8 mouse cellular contexts compared by ENCODE assay signal in the genomic region with DNA sequence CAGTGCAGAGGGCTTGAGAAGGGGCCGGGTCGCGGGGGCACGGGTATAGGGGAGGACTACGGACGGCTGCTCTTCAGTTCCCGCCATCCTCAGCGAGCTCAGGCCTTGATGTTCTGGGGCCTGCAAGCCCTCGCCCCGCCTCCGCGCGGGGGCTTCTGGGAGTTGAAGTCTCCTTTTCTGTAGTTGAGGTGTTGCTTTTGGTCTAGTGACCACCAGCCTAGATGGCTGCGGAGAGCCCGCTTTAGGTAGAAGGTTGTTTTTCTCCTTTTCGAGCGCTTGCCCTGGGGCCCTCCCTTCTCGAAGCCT. TPM values are rescaled to one million over a fixed set of nuclear protein-coding genes. Genes with fewer than 3 reads are reported as not detected.
A peak's percentile ranks its signal among the peaks of the same experiment; 100 is the strongest.
DNase-seq lines count a peak whose midpoint lies in the region; ATAC-seq and TF ChIP-seq lines count a peak whose summit lies in the region.

No protein-coding gene starts in this region.

- H3K27ac ChIP-seq in embryonic facial prominence, embryonic 12.5 days: peak overlapping the region; percentile 82
- H3K27ac ChIP-seq in kidney, adult 2 months (ENCODE audit: insufficient read depth, low read depth, low read length): peak overlapping the region; percentile 72; the same call in 1 of the 2 replicates
- H3K27ac ChIP-seq in limb, embryonic 11.5 days (replicated peaks; ENCODE audit: low read depth, low read length): 0 out of 2 replicates have a peak overlapping the region, but pooled peaks have one; percentile 62
- peak overlapping the region; percentile 80 for H3K27ac ChIP-seq in midbrain, embryonic 13.5 days
- peak overlapping the region; percentile 67; the same call in 1 of the 2 replicates for H3K27ac ChIP-seq in small intestine, adult 2 months (ENCODE audit: insufficient read depth, low read depth, low read length)

- no peaks in the 10 kb centered on the region for H3K27me3 ChIP-seq in embryonic facial prominence, embryonic 12.5 days
- H3K27me3 ChIP-seq in kidney, adult 2 months (replicated peaks; ENCODE audit: control insufficient read depth, insufficient read depth, low read length): no peaks in the 10 kb centered on the region
- no peaks in the 10 kb centered on the region for H3K27me3 ChIP-seq in limb, embryonic 11.5 days (ENCODE audit: control insufficient read depth, insufficient read depth, low read length)
- peaks cover 25% of the 10 kb centered on the region for H3K27me3 ChIP-seq in midbrain, embryonic 13.5 days
- no peaks in the 10 kb centered on the region for H3K27me3 ChIP-seq in small intestine, adult 2 months (ENCODE audit: control insufficient read depth, insufficient read depth, low read length)

- H3K4me3 ChIP-seq in embryonic facial prominence, embryonic 12.5 days: peak overlapping the region; percentile 85
- H3K4me3 ChIP-seq in kidney, adult 2 months (ENCODE audit: insufficient read depth, low read depth, low read length): peak overlapping the region; percentile 99
- peak overlapping the region; percentile 98 for H3K4me3 ChIP-seq in limb, embryonic 11.5 days (ENCODE audit: low read depth, low read length)
- peak overlapping the region; percentile 96 for H3K4me3 ChIP-seq in midbrain, embryonic 13.5 days (replicated peaks)
- H3K4me3 ChIP-seq in small intestine, adult 2 months (ENCODE audit: low read depth, low read length): peak overlapping the region; percentile 96

- TF ChIP-seq CTCF in kidney, adult 2 months (conservative IDR thresholded peaks at IDR 0.05; ENCODE audit: insufficient read depth, insufficient read length, low read depth, low read length): no peak
- no peak for TF ChIP-seq CTCF in small intestine, adult 2 months (IDR thresholded peaks at IDR 0.05; ENCODE audit: extremely low read depth, insufficient read length, insufficient replicate concordance, low read depth, low read length)

- H3K9ac ChIP-seq in embryonic facial prominence, embryonic 12.5 days: peak overlapping the region; percentile 75
- H3K9ac ChIP-seq in limb, embryonic 11.5 days (ENCODE audit: low read length): peak overlapping the region; percentile 83
- peak overlapping the region; percentile 85 for H3K9ac ChIP-seq in midbrain, embryonic 13.5 days (replicated peaks)

- peaks cover 16% of the 10 kb centered on the region for H3K36me3 ChIP-seq in embryonic facial prominence, embryonic 12.5 days
- H3K36me3 ChIP-seq in kidney, adult 2 months (ENCODE audit: control insufficient read depth, insufficient read depth, low read length): peaks cover 7% of the 10 kb centered on the region
- H3K36me3 ChIP-seq in limb, embryonic 11.5 days (ENCODE audit: control insufficient read depth, insufficient read depth, low read length): peaks cover 10% of the 10 kb centered on the region
- peaks cover 15% of the 10 kb centered on the region for H3K36me3 ChIP-seq in midbrain, embryonic 13.5 days
- H3K36me3 ChIP-seq in small intestine, adult 2 months (ENCODE audit: control insufficient read depth, insufficient read depth, low read length): peaks cover 15% of the 10 kb centered on the region

- no peaks in the 10 kb centered on the region for H3K9me3 ChIP-seq in embryonic facial prominence, embryonic 12.5 days
- no peaks in the 10 kb centered on the region for H3K9me3 ChIP-seq in limb, embryonic 11.5 days (ENCODE audit: control insufficient read depth, low read length)
- no peaks in the 10 kb centered on the region for H3K9me3 ChIP-seq in midbrain, embryonic 13.5 days

- H3K4me1 ChIP-seq in embryonic facial prominence, embryonic 12.5 days: peaks cover 29% of the 10 kb centered on the region
- peaks cover 3% of the 10 kb centered on the region for H3K4me1 ChIP-seq in kidney, adult 2 months (ENCODE audit: control insufficient read depth, insufficient read depth, low read length)
- H3K4me1 ChIP-seq in limb, embryonic 11.5 days (ENCODE audit: control insufficient read depth, insufficient read depth, low read length): peaks cover 17% of the 10 kb centered on the region
- H3K4me1 ChIP-seq in midbrain, embryonic 13.5 days (replicated peaks): peaks cover 32% of the 10 kb centered on the region
- H3K4me1 ChIP-seq in small intestine, adult 2 months (ENCODE audit: control insufficient read depth, insufficient read depth, insufficient read length, low read length): 0 out of 2 replicates have a peak, but pooled peaks cover 3% of the 10 kb centered on the region

- H3K4me2 ChIP-seq in embryonic facial prominence, embryonic 12.5 days (replicated peaks): peak overlapping the region; percentile 71
- H3K4me2 ChIP-seq in limb, embryonic 11.5 days (ENCODE audit: low read depth, severe bottlenecking): peak overlapping the region; percentile 70
- H3K4me2 ChIP-seq in midbrain, embryonic 13.5 days (replicated peaks): peak overlapping the region; percentile 62

- ATAC-seq in embryonic facial prominence, embryonic 12.5 days (ENCODE audit: insufficient number of reproducible peaks, insufficient read depth, low FRiP score, low TSS enrichment): peak; percentile 92
- peak; percentile 87 for ATAC-seq in limb, embryonic 11.5 days (ENCODE audit: insufficient number of reproducible peaks, low FRiP score, low TSS enrichment, low read depth)
- ATAC-seq in midbrain, embryonic 13.5 days: peak; percentile 96

- TF ChIP-seq POLR2A in kidney, adult 2 months (IDR thresholded peaks at IDR 0.05; ENCODE audit: low read depth, low read length): no peak
- TF ChIP-seq POLR2A in small intestine, adult 2 months (IDR thresholded peaks at IDR 0.05; ENCODE audit: low read depth, low read length): no peak

- under 1% methylated on average over 18 of the region's 18 CpGs for WGBS in embryonic facial prominence, embryonic 12.5 days
- WGBS in kidney, adult 2 months: 1% methylated on average over 18 of the region's 18 CpGs
- WGBS in limb, embryonic 11.5 days: 0% methylated on average over 18 of the region's 18 CpGs
- 1% methylated on average over 18 of the region's 18 CpGs for WGBS in midbrain, embryonic 13.5 days
- 2% methylated on average over 18 of the region's 18 CpGs for WGBS in small intestine, adult 2 months

- DNase-seq in 3134 (ENCODE audit: extremely low read depth, insufficient read length, low spot score): peak; percentile 89
- DNase-seq in adrenal gland, postnatal 25 days: peak; percentile 84
- DNase-seq in heart, adult 18-20 months: peak; percentile 90 to 91
- peak; percentile 91 for DNase-seq in kidney, adult 2 months
- peak; percentile 93 for DNase-seq in limb, embryonic 11.5 days (ENCODE audit: low spot score)

RNA-seq across cellular contexts. Expression of gene Slf2, which starts 0.5 kb away (rescaled TPM):
- 23.8 and 30.8 TPM in 2 replicates for total RNA-seq in adrenal gland, postnatal 25 days (2021)
- polyA plus RNA-seq in embryonic facial prominence, embryonic 12.5 days (2016; fragmentation: Nextera tagmentation; extraction: Ambion mirVana): 50.1 and 51.6 TPM in 2 replicates
- total RNA-seq in heart, adult 18-20 months (2021): 10 to 100 TPM; 22.8 to 23.7 TPM
- 10.5 and 31.1 TPM in 2 replicates for polyA plus RNA-seq in kidney, adult 2 months (2012; rRNA removed)
- 57.0 and 61.6 TPM in 2 replicates for polyA plus RNA-seq in limb, embryonic 11.5 days (2014; fragmentation: Nextera tagmentation; extraction: Ambion mirVana)
- 30.0 and 30.2 TPM in 2 replicates for polyA plus RNA-seq in midbrain, embryonic 13.5 days (2015; fragmentation: Nextera tagmentation; extraction: Ambion mirVana)
- 38.5 and 43.9 TPM in 2 replicates for polyA plus RNA-seq in small intestine, adult 2 months (2012; rRNA removed)

RNA-seq across cellular contexts. Expression of gene Sema4g, which starts 57.5 kb away (rescaled TPM):
- 7.0 and 8.1 TPM in 2 replicates for total RNA-seq in adrenal gland, postnatal 25 days (2021)
- 7.0 TPM in 2 replicates for polyA plus RNA-seq in embryonic facial prominence, embryonic 12.5 days (2016; fragmentation: Nextera tagmentation; extraction: Ambion mirVana)
- total RNA-seq in heart, adult 18-20 months (2021): under 1 TPM; 0.28 to 0.50 TPM
- 92.2 and 119 TPM in 2 replicates for polyA plus RNA-seq in kidney, adult 2 months (2012; rRNA removed)
- polyA plus RNA-seq in limb, embryonic 11.5 days (2014; fragmentation: Nextera tagmentation; extraction: Ambion mirVana): 5.3 and 5.9 TPM in 2 replicates
- polyA plus RNA-seq in midbrain, embryonic 13.5 days (2015; fragmentation: Nextera tagmentation; extraction: Ambion mirVana): 13.4 and 15.7 TPM in 2 replicates
- 139 and 344 TPM in 2 replicates for polyA plus RNA-seq in small intestine, adult 2 months (2012; rRNA removed)

Comparison
In these comparisons a context has a peak if more than half of its experiments do, and no peak if none do; other contexts are left out.
1. Peak in every context shown above with its lines: DNase-seq, ATAC-seq, H3K4me3 ChIP-seq and H3K27ac ChIP-seq.